In the genomic region with DNA sequence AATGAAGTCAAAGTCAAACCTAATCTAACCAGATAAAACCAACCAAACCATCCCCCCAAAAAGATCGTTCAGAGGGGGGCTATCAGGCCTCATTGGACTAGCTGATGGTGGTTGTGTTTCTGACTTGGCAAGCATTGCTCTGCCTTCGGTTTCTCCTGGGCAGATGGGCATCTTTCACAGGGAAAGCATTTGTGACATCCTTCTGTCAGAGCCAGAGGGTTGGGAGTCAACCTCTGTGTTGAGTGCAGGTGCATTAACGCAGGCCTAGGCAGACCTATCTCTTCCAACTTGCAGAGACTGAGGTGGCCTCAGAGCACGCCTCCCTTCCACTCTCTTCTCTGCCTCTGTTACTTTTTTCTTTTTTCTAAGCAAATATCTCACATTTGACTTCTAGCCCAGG, we compare ENCODE assay signal across 13 mouse cellular contexts.
"Had no signal": no experiment of that assay in that cellular context is flagged by ENCODE, and none has a peak within 500 bp of the region (broad histone marks: within the 10 kb centered on the region; RNA-seq: fewer than 3 reads in every experiment).

No protein-coding gene starts in this region.

- ATAC-seq: intestine, embryonic 16.5 days; liver, embryonic 12.5 days had no signal

- H3K36me3 ChIP-seq: kidney, embryonic 15.5 days; limb, embryonic 15.5 days; liver, embryonic 12.5 days had no signal

- H3K9ac ChIP-seq: kidney, embryonic 15.5 days; limb, embryonic 15.5 days; liver, embryonic 12.5 days; lung, embryonic 14.5 days had no signal

- H3K4me1 ChIP-seq: kidney, embryonic 15.5 days; liver, embryonic 12.5 days had no signal

- H3K27me3 ChIP-seq: kidney, embryonic 15.5 days; limb, embryonic 15.5 days; liver, embryonic 12.5 days had no signal

- H3K4me2 ChIP-seq: kidney, embryonic 15.5 days; limb, embryonic 15.5 days; liver, embryonic 12.5 days; lung, embryonic 14.5 days had no signal

- DNase-seq: kidney, adult 2 months; kidney, postnatal 14 days; lung, embryonic 14.5 days; lung, postnatal 10 days; lung, postnatal 4 days; spleen, adult 18-20 months; thymus, adult 18-20 months; thymus, postnatal 14 days had no signal

- H3K4me3 ChIP-seq: kidney, embryonic 15.5 days; limb, embryonic 15.5 days; liver, embryonic 12.5 days; myocyte had no signal

- H3K9me3 ChIP-seq: kidney, embryonic 15.5 days; limb, embryonic 15.5 days had no signal

- H3K27ac ChIP-seq: kidney, embryonic 15.5 days; limb, embryonic 15.5 days; liver, embryonic 12.5 days had no signal
